Mouse (Mus musculus): ENCODE measurements around the gene Fgfr2. TPM values are rescaled to one million over a fixed set of nuclear protein-coding genes. Genes with fewer than 3 reads are reported as not detected.
"Not testable (repeated sequence)": the region's sequence is repeated elsewhere in the genome, so short reads cannot be mapped to it uniquely, and the experiment has no call there.

Gene Fgfr2
- polyA plus RNA-seq, 1 experiment from 2014 or later: 11.4 TPM

- H3K9me3 ChIP-seq (replicated peaks; ENCODE audit: control insufficient read depth, low read length): no peaks in the 10 kb centered on the region
- WGBS (ENCODE audit: insufficient replicate concordance): 44% methylated on average over 6 of the region's 6 CpGs
- H3K27ac ChIP-seq (ENCODE audit: low read length): no peak overlapping the region
- H3K4me2 ChIP-seq (ENCODE audit: low read depth, low read length): no peak overlapping the region
- no peaks in the 10 kb centered on the region for H3K36me3 ChIP-seq (ENCODE audit: control insufficient read depth, insufficient read depth)
- no peaks in the 10 kb centered on the region for H3K27me3 ChIP-seq (ENCODE audit: control insufficient read depth, insufficient read depth, low read depth, low read length)
- no peak overlapping the region for H3K4me3 ChIP-seq (ENCODE audit: low read depth, low read length)
- ATAC-seq (ENCODE audit: low read depth): no peak
- H3K9ac ChIP-seq (ENCODE audit: low read depth, low read length): no peak overlapping the region
- peaks cover 23% of the 10 kb centered on the region for H3K4me1 ChIP-seq (ENCODE audit: control insufficient read depth, low read depth, low read length)
Measured at GRCm38 (mm10) chr7:133112351-133112831, 10.8 kb downstream of the Fgfr2 start.

GRCm38 (mm10) chr7:133109442-133109841, 13.7 kb downstream of the Fgfr2 start:
- Histone ChIP-seq H3K27ac (ENCODE audit: low read length) (no peak overlapping the region), H3K9ac (ENCODE audit: low read depth, low read length) (no peak overlapping the region), H3K9me3 (replicated peaks; ENCODE audit: control insufficient read depth, low read length) (no peaks in the 10 kb centered on the region), H3K36me3 (ENCODE audit: control insufficient read depth, insufficient read depth) (no peaks in the 10 kb centered on the region), H3K4me3 (ENCODE audit: low read depth, low read length) (no peak overlapping the region), H3K4me1 (ENCODE audit: control insufficient read depth, low read depth, low read length) (peaks cover 8% of the 10 kb centered on the region), H3K27me3 (ENCODE audit: control insufficient read depth, insufficient read depth, low read depth, low read length) (no peaks in the 10 kb centered on the region), H3K4me2 (ENCODE audit: low read depth, low read length) (no peak overlapping the region)
- 77% methylated on average over 4 of the region's 4 CpGs for WGBS (ENCODE audit: insufficient replicate concordance)
- ATAC-seq (ENCODE audit: low read depth): no peak

GRCm38 (mm10) chr7:133108695-133109094, 14.5 kb downstream of the Fgfr2 start:
- no peak overlapping the region for H3K4me3 ChIP-seq (ENCODE audit: low read depth, low read length)
- H3K9me3 ChIP-seq (replicated peaks; ENCODE audit: control insufficient read depth, low read length): no peaks in the 10 kb centered on the region
- 65% methylated on average over 2 of the region's 2 CpGs for WGBS (ENCODE audit: insufficient replicate concordance)
- no peak overlapping the region for H3K4me2 ChIP-seq (ENCODE audit: low read depth, low read length)
- H3K36me3 ChIP-seq (ENCODE audit: control insufficient read depth, insufficient read depth): no peaks in the 10 kb centered on the region
- ATAC-seq (ENCODE audit: low read depth): no peak
- peaks cover 4% of the 10 kb centered on the region for H3K4me1 ChIP-seq (ENCODE audit: control insufficient read depth, low read depth, low read length)
- no peak overlapping the region for H3K27ac ChIP-seq (ENCODE audit: low read length)
- no peaks in the 10 kb centered on the region for H3K27me3 ChIP-seq (ENCODE audit: control insufficient read depth, insufficient read depth, low read depth, low read length)
- no peak overlapping the region for H3K9ac ChIP-seq (ENCODE audit: low read depth, low read length)

- Histone ChIP-seq H3K4me3 (ENCODE audit: low read depth, low read length) (no peak overlapping the region), H3K4me2 (ENCODE audit: low read depth, low read length) (no peak overlapping the region), H3K36me3 (ENCODE audit: control insufficient read depth, insufficient read depth) (no peaks in the 10 kb centered on the region), H3K9ac (ENCODE audit: low read depth, low read length) (no peak overlapping the region), H3K9me3 (replicated peaks; ENCODE audit: control insufficient read depth, low read length) (no peaks in the 10 kb centered on the region), H3K27ac (ENCODE audit: low read length) (no peak overlapping the region), H3K4me1 (ENCODE audit: control insufficient read depth, low read depth, low read length) (no peaks in the 10 kb centered on the region), H3K27me3 (ENCODE audit: control insufficient read depth, insufficient read depth, low read depth, low read length) (no peaks in the 10 kb centered on the region)
- no peak for ATAC-seq (ENCODE audit: low read depth)
- 62% methylated on average over 3 of the region's 3 CpGs for WGBS (ENCODE audit: insufficient replicate concordance)
Measured at GRCm38 (mm10) chr7:133102578-133102977, 20.6 kb downstream of the Fgfr2 start.

- no peaks in the 10 kb centered on the region for H3K27me3 ChIP-seq (ENCODE audit: control insufficient read depth, insufficient read depth, low read depth, low read length)
- H3K36me3 ChIP-seq (ENCODE audit: control insufficient read depth, insufficient read depth): no peaks in the 10 kb centered on the region
- ATAC-seq (ENCODE audit: low read depth): no peak
- H3K4me3 ChIP-seq (ENCODE audit: low read depth, low read length): no peak overlapping the region
- H3K9me3 ChIP-seq (replicated peaks; ENCODE audit: control insufficient read depth, low read length): no peaks in the 10 kb centered on the region
- 82% methylated on average over 6 of the region's 6 CpGs for WGBS (ENCODE audit: insufficient replicate concordance)
- H3K9ac ChIP-seq (ENCODE audit: low read depth, low read length): no peak overlapping the region
- H3K27ac ChIP-seq (ENCODE audit: low read length): no peak overlapping the region
- no peak overlapping the region for H3K4me2 ChIP-seq (ENCODE audit: low read depth, low read length)
- H3K4me1 ChIP-seq (ENCODE audit: control insufficient read depth, low read depth, low read length): no peaks in the 10 kb centered on the region
Measured at GRCm38 (mm10) chr7:133101070-133101469, 22.1 kb downstream of the Fgfr2 start.

GRCm38 (mm10) chr7:133100178-133100577, 23.0 kb downstream of the Fgfr2 start:
- Histone ChIP-seq H3K36me3 (ENCODE audit: control insufficient read depth, insufficient read depth) (no peaks in the 10 kb centered on the region), H3K9me3 (replicated peaks; ENCODE audit: control insufficient read depth, low read length) (no peaks in the 10 kb centered on the region), H3K4me2 (ENCODE audit: low read depth, low read length) (no peak overlapping the region), H3K27me3 (ENCODE audit: control insufficient read depth, insufficient read depth, low read depth, low read length) (no peaks in the 10 kb centered on the region), H3K4me3 (ENCODE audit: low read depth, low read length) (no peak overlapping the region), H3K27ac (ENCODE audit: low read length) (no peak overlapping the region), H3K4me1 (ENCODE audit: control insufficient read depth, low read depth, low read length) (no peaks in the 10 kb centered on the region), H3K9ac (ENCODE audit: low read depth, low read length) (no peak overlapping the region)
- 66% methylated on average over 6 of the region's 6 CpGs for WGBS (ENCODE audit: insufficient replicate concordance)
- ATAC-seq (ENCODE audit: low read depth): no peak

GRCm38 (mm10) chr7:133099266-133099665, 23.9 kb downstream of the Fgfr2 start:
- no peaks in the 10 kb centered on the region for H3K27me3 ChIP-seq (ENCODE audit: control insufficient read depth, insufficient read depth, low read depth, low read length)
- H3K27ac ChIP-seq (ENCODE audit: low read length): no peak overlapping the region
- no peak overlapping the region for H3K4me3 ChIP-seq (ENCODE audit: low read depth, low read length)
- no peaks in the 10 kb centered on the region for H3K36me3 ChIP-seq (ENCODE audit: control insufficient read depth, insufficient read depth)
- 64% methylated on average over 4 of the region's 4 CpGs for WGBS (ENCODE audit: insufficient replicate concordance)
- no peaks in the 10 kb centered on the region for H3K9me3 ChIP-seq (replicated peaks; ENCODE audit: control insufficient read depth, low read length)
- H3K9ac ChIP-seq (ENCODE audit: low read depth, low read length): no peak overlapping the region
- no peaks in the 10 kb centered on the region for H3K4me1 ChIP-seq (ENCODE audit: control insufficient read depth, low read depth, low read length)
- no peak for ATAC-seq (ENCODE audit: low read depth)
- H3K4me2 ChIP-seq (ENCODE audit: low read depth, low read length): no peak overlapping the region

- Histone ChIP-seq H3K4me1 (ENCODE audit: control insufficient read depth, low read depth, low read length) (no peaks in the 10 kb centered on the region), H3K27me3 (ENCODE audit: control insufficient read depth, insufficient read depth, low read depth, low read length) (no peaks in the 10 kb centered on the region), H3K4me3 (ENCODE audit: low read depth, low read length) (no peak overlapping the region), H3K36me3 (ENCODE audit: control insufficient read depth, insufficient read depth) (no peaks in the 10 kb centered on the region), H3K9ac (ENCODE audit: low read depth, low read length) (no peak overlapping the region), H3K9me3 (replicated peaks; ENCODE audit: control insufficient read depth, low read length) (no peaks in the 10 kb centered on the region), H3K4me2 (ENCODE audit: low read depth, low read length) (no peak overlapping the region), H3K27ac (ENCODE audit: low read length) (no peak overlapping the region)
- WGBS (ENCODE audit: insufficient replicate concordance): 75% methylated on average over 12 of the region's 12 CpGs
- ATAC-seq (ENCODE audit: low read depth): no peak
Measured at GRCm38 (mm10) chr7:133098118-133098793, 24.9 kb downstream of the Fgfr2 start.

- H3K4me3 ChIP-seq (ENCODE audit: low read depth, low read length); H3K9me3 ChIP-seq (replicated peaks; ENCODE audit: control insufficient read depth, low read length); H3K4me1 ChIP-seq (ENCODE audit: control insufficient read depth, low read depth, low read length); ATAC-seq (ENCODE audit: low read depth); H3K27me3 ChIP-seq (ENCODE audit: control insufficient read depth, insufficient read depth, low read depth, low read length); H3K27ac ChIP-seq (ENCODE audit: low read length); H3K4me2 ChIP-seq (ENCODE audit: low read depth, low read length); H3K9ac ChIP-seq (ENCODE audit: low read depth, low read length); H3K36me3 ChIP-seq (ENCODE audit: control insufficient read depth, insufficient read depth): not testable (repeated sequence)
- WGBS (ENCODE audit: insufficient replicate concordance): 49% methylated on average over 7 of the region's 7 CpGs
Measured at GRCm38 (mm10) chr7:133095610-133096009, 27.5 kb downstream of the Fgfr2 start.
